Mouse (Mus musculus) brain, embryonic 14.5 days (tissue): ENCODE results near the gene Morn4.

ENCODE experiments used
- CTCF ChIP-seq: fragments of 200-500 bp; IDR thresholded peaks from 2 replicates; pipeline ENCODE4 v1.5.1; 2012; ENCODE audit warnings: inconsistent platforms, mild to moderate bottlenecking, moderate library complexity, borderline replicate concordance; ENCODE audit not compliant: insufficient read depth, insufficient read length; ENCODE audit errors: extremely low read depth
- POLR2A ChIP-seq: fragments of 200-500 bp; IDR thresholded peaks from 2 replicates; pipeline ENCODE4 v1.6.1; 2012; ENCODE audit warnings: mild to moderate bottlenecking, inconsistent platforms, borderline replicate concordance; ENCODE audit not compliant: poor library complexity, insufficient read depth, insufficient read length, severe bottlenecking; ENCODE audit errors: extremely low read depth

DNA sequence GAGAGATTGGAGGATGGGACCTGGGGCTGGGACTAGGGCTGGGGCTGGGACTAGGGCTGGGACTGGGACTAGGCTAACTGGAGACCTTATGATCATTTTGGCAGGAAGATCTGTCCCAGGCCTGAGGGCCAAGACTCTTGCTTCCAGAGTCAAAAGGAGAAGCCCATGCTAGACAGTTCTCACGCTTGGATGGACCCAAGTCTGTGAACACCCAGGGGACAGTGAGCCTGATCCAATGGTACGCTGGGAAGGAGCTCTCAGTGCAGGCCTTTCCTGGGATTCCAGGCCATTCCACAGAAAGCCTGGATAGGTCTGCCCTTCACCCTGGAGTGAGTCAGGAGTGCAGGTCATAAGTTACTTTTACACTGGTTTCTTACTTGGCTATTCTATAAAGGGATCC lies 11.1 kb downstream of the Morn4 start:
- no peak for TF ChIP-seq CTCF
- TF ChIP-seq POLR2A: no peak
